Comparison of ENCODE assay signal across 22 mouse cellular contexts in the genomic region with DNA sequence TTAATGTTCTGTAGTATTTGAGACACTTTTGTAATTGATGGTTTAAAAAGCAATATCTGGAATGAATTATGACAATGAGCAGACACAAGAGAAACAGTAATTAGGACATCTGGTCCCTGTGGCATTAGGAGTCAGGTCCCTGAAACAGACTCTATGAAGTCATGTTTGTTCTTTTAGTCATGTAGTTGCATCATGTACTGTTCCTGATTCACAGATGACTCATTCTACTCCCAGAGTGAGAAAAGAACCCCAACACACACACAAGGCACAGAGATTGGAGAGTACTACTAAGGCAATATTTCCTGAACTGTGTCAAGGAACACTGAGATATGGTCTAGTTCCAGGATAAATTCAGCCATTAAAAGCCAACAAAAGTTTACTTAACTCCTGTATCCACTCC.
DNase-seq lines count a peak whose midpoint lies in the region; TF ChIP-seq lines count a peak whose summit lies in the region.
"Had no signal": no experiment of that assay in that cellular context is flagged by ENCODE, and none has a peak within 500 bp of the region (broad histone marks: within the 10 kb centered on the region; RNA-seq: fewer than 3 reads in every experiment).

No protein-coding gene starts in this region.

- H3K36me3 ChIP-seq in C2C12 (ENCODE audit: control insufficient read depth, insufficient read depth): no peaks in the 10 kb centered on the region
- H3K36me3 ChIP-seq: embryonic facial prominence, embryonic 13.5 days; embryonic facial prominence, embryonic 15.5 days; forebrain, embryonic 10.5 days; forebrain, embryonic 12.5 days; G1E had no signal

- H3K4me3 ChIP-seq in C2C12 (ENCODE audit: insufficient read depth, poor library complexity, severe bottlenecking): no peak overlapping the region
- H3K4me3 ChIP-seq: embryonic facial prominence, embryonic 13.5 days; embryonic facial prominence, embryonic 15.5 days; erythroblast, embryonic 14.5 days; forebrain, embryonic 10.5 days; forebrain, embryonic 12.5 days had no signal

- H3K27me3 ChIP-seq in C2C12 (ENCODE audit: control insufficient read depth, insufficient read depth, insufficient read length): no peaks in the 10 kb centered on the region
- H3K27me3 ChIP-seq: embryonic facial prominence, embryonic 13.5 days; embryonic facial prominence, embryonic 15.5 days; forebrain, embryonic 12.5 days; Patski had no signal

- DNase-seq in 3T3-L1 (ENCODE audit: low read depth, low spot score) (peak; percentile 75), adipocyte (ENCODE audit: low spot score) (peak; percentile 13)
- DNase-seq in right cerebral cortex, postnatal 10 days (ENCODE audit: low spot score in 2 of 2): no peak
- no peak for DNase-seq in cerebellum, postnatal 36 days
- no peak for DNase-seq in neural tube, embryonic 10.5 days (ENCODE audit: extremely low spot score, low spot score)
- DNase-seq: adrenal gland, adult 2 months; adrenal gland, postnatal 10 days; adrenal gland, postnatal 25 days; B cell, adult 2 months; cerebellum, adult 11 months; cerebellum, adult 18-20 months; cerebellum, adult 8-10 months; cerebellum, adult 9-11 months; cerebellum, postnatal 14 days had no signal

- H3ac ChIP-seq in C2C12 (ENCODE audit: control insufficient read depth, insufficient read length, low read depth): no peak overlapping the region

- TF ChIP-seq CTCF in C2C12 (IDR thresholded peaks at IDR 0.05; ENCODE audit: control insufficient read depth, insufficient read depth, insufficient read length): no peak

- no peaks in the 10 kb centered on the region for H3K79me3 ChIP-seq in C2C12 (ENCODE audit: low read depth)

- no peaks in the 10 kb centered on the region for H3K79me2 ChIP-seq in C2C12 (ENCODE audit: control insufficient read depth, insufficient read depth)

TF ChIP-seq in C2C12, 6 proteins besides CTCF, POLR2A, EP300 and RAD21:
- TF ChIP-seq FOSL1 (IDR thresholded peaks at IDR 0.05; ENCODE audit: insufficient read depth, low read length, poor library complexity, severe bottlenecking) (no peak), CEBPB (IDR thresholded peaks at IDR 0.05; ENCODE audit: low read depth) (peak; percentile 81), MYOG (IDR thresholded peaks at IDR 0.05; ENCODE audit: control insufficient read depth, extremely low read depth, insufficient read length) (no peak), MAX (IDR thresholded peaks at IDR 0.05) (no peak)

Comparison
In these comparisons a context has a peak if more than half of its experiments do, and no peak if none do; other contexts are left out.
1. DNase-seq: peak in 3T3-L1 (single experiment) and adipocyte (single experiment); none in right cerebral cortex, postnatal 10 days (0 of 2), cerebellum, postnatal 36 days (0 of 2) and neural tube, embryonic 10.5 days (single experiment).